Mouse (Mus musculus): ENCODE measurements around the gene Zbtb48.

DNA sequence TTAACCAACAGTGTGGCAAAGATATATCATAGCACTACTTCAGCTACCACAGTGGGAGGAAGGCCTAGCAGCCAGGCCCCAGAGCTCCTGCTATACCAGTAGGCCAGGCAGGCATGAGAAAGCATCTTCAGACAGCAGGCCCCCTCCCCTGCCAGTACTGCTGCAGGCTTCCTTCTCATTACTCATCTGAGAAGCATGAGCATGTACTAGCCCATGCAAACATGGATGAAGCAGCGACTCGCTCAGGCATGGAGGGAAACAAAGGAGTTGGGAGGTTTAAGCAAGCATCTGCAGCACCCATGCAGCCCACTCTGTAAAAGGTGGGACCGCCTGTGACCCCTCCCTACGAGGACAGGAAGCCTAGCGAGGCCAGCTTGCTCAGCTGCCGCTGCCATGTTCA, 8.4 kb downstream of the Zbtb48 start:
- no peak for TF ChIP-seq POLR2A (IDR thresholded peaks at IDR 0.05; ENCODE audit: borderline replicate concordance, extremely low read depth, insufficient read depth, insufficient read length, poor library complexity, severe bottlenecking)
- no peak for TF ChIP-seq CTCF (IDR thresholded peaks at IDR 0.05; ENCODE audit: borderline replicate concordance, extremely low read depth, insufficient read depth, insufficient read length)
